Mouse (Mus musculus) CH12.LX (cell line): ENCODE data around the gene Golga4. TPM values are rescaled to one million over a fixed set of nuclear protein-coding genes. Genes with fewer than 3 reads are reported as not detected.

Source experiments
- DNase-seq: peaks from one replicate; pipeline ENCODE4 v3.0.0-alpha.2; 2013; ENCODE audit errors: extremely low read depth
- H3K27ac ChIP-seq: 2 replicates; pipeline ENCODE4 v1.5.1; 2012; ENCODE audit warnings: low read depth, mild to moderate bottlenecking, control low read depth, moderate library complexity; ENCODE audit not compliant: insufficient read depth
- H3K27me3 ChIP-seq: replicated peaks from 2 replicates; pipeline ENCODE3; 2012; ENCODE audit warnings: inconsistent platforms
- H3K36me3 ChIP-seq, 2 experiments: replicated peaks in 1 of 2; 2 replicates each; pipeline versions ENCODE3 to v1.6.1; 2012; ENCODE audit warnings: inconsistent platforms in 1 of 2, low read length in 1 of 2, mild to moderate bottlenecking in 1 of 2, mixed read lengths in 1 of 2, moderate library complexity in 1 of 2; ENCODE audit not compliant: control insufficient read depth in 1 of 2, insufficient read depth in 1 of 2
- H3K4me1 ChIP-seq, 2 experiments: 2 replicates each; pipeline ENCODE4 v1.6.1; 2012; ENCODE audit warnings: inconsistent platforms in 1 of 2, moderate library complexity in 1 of 2; ENCODE audit not compliant: insufficient read depth in 2 of 2, control insufficient read depth in 1 of 2
- H3K4me2 ChIP-seq: 2 replicates; pipeline ENCODE4 v1.6.1; 2012; ENCODE audit warnings: low read depth, mild to moderate bottlenecking, control low read depth; ENCODE audit not compliant: poor library complexity, insufficient read depth, severe bottlenecking
- H3K4me3 ChIP-seq, 3 experiments: fragments of 150-350 bp in 1 of 3; sonication (generic) in 1 of 3; replicated peaks in 1 of 3; 2 replicates each; pipeline versions ENCODE3 to v1.5.1; 2011 to 2012; ENCODE audit warnings: low read depth in 2 of 3, low read length in 2 of 3, mild to moderate bottlenecking in 2 of 3, moderate library complexity in 2 of 3, control low read depth in 1 of 3, improper control_type of control experiment in 1 of 3, inconsistent platforms in 1 of 3, mixed read lengths in 1 of 3; ENCODE audit not compliant: poor library complexity in 1 of 3
- H3K79me2 ChIP-seq: replicated peaks from 2 replicates; pipeline ENCODE4 v1.6.1; 2012; ENCODE audit warnings: mild to moderate bottlenecking, moderate library complexity; ENCODE audit not compliant: control insufficient read depth, poor library complexity, insufficient read depth, severe bottlenecking; ENCODE audit errors: extremely low read depth
- H3K9ac ChIP-seq: 2 replicates; pipeline ENCODE4 v1.6.1; 2012; ENCODE audit warnings: low read depth, mild to moderate bottlenecking, control low read depth, moderate library complexity; ENCODE audit not compliant: insufficient read depth
- H3K9me3 ChIP-seq: replicated peaks from 2 replicates; pipeline ENCODE3; 2012; ENCODE audit warnings: low read length, inconsistent platforms, mixed read lengths
- CTCF ChIP-seq, 2 experiments: IDR thresholded peaks in 1 of 2; conservative IDR thresholded peaks in 1 of 2; 2 replicates each; pipeline ENCODE4 v1.5.1; 2011 to 2012; ENCODE audit warnings: low read depth in 2 of 2, low read length in 2 of 2, improper control_type of control experiment in 1 of 2, inconsistent platforms in 1 of 2, mild to moderate bottlenecking in 1 of 2, moderate library complexity in 1 of 2
- E2F4 ChIP-seq: IDR thresholded peaks from 2 replicates; pipeline ENCODE4 v1.6.1; 2011; ENCODE audit warnings: low read depth, low read length, improper control_type of control experiment; ENCODE audit not compliant: insufficient replicate concordance
- EP300 ChIP-seq: IDR thresholded peaks from 2 replicates; pipeline ENCODE4 v1.6.1; 2011; ENCODE audit warnings: low read length, improper control_type of control experiment
- ETS1 ChIP-seq: conservative IDR thresholded peaks from 2 replicates; pipeline ENCODE4 v1.6.1; 2012; ENCODE audit warnings: low read depth, mild to moderate bottlenecking, inconsistent platforms, low read length, improper control_type of control experiment, moderate library complexity
- GABPA ChIP-seq: IDR thresholded peaks from 2 replicates; pipeline ENCODE4 v1.6.1; 2012; ENCODE audit warnings: low read depth, low read length, improper control_type of control experiment, inconsistent platforms; ENCODE audit not compliant: insufficient replicate concordance
- IRF4 ChIP-seq: IDR thresholded peaks from 2 replicates; pipeline ENCODE4 v1.6.1; 2014; ENCODE audit warnings: low read depth, mild to moderate bottlenecking, inconsistent platforms, low read length, improper control_type of control experiment
- JUND ChIP-seq: conservative IDR thresholded peaks from 2 replicates; pipeline ENCODE4 v1.6.1; 2011; ENCODE audit warnings: low read depth, low read length, improper control_type of control experiment
- MXI1 ChIP-seq: IDR thresholded peaks from 2 replicates; pipeline ENCODE4 v1.6.1; 2011; ENCODE audit warnings: mild to moderate bottlenecking, low read depth, low read length, improper control_type of control experiment
- MYC ChIP-seq: IDR thresholded peaks from 2 replicates; pipeline ENCODE4 v1.6.1; 2011; ENCODE audit warnings: low read depth, mild to moderate bottlenecking, improper control_type of control experiment, low read length
- NRF1 ChIP-seq: IDR thresholded peaks from 2 replicates; pipeline ENCODE4 v1.6.1; 2014; ENCODE audit warnings: low read depth, mild to moderate bottlenecking, inconsistent platforms, low read length, improper control_type of control experiment, moderate library complexity
- PAX5 ChIP-seq: IDR thresholded peaks from 2 replicates; pipeline ENCODE4 v1.6.1; 2012; ENCODE audit warnings: low read length, inconsistent platforms, mixed read lengths
- POLR2A ChIP-seq: IDR thresholded peaks from 2 replicates; pipeline ENCODE4 v1.6.1; 2011; ENCODE audit warnings: low read depth, mild to moderate bottlenecking, improper control_type of control experiment, low read length
- POLR2AphosphoS2 ChIP-seq: IDR thresholded peaks from 2 replicates; pipeline ENCODE4 v1.6.1; 2011; ENCODE audit warnings: low read depth, low read length, improper control_type of control experiment
- RAD21 ChIP-seq: IDR thresholded peaks from 2 replicates; pipeline ENCODE4 v1.6.1; 2011; ENCODE audit warnings: low read depth, mild to moderate bottlenecking, low read length, improper control_type of control experiment, moderate library complexity
- SIN3A ChIP-seq: IDR thresholded peaks from 2 replicates; pipeline ENCODE4 v1.6.1; 2012; ENCODE audit warnings: low read length, improper control_type of control experiment, inconsistent platforms
- SMC3 ChIP-seq: IDR thresholded peaks from 2 replicates; pipeline ENCODE4 v1.6.1; 2011; ENCODE audit warnings: low read depth, low read length, improper control_type of control experiment
- ZMIZ1 ChIP-seq: IDR thresholded peaks from 2 replicates; pipeline ENCODE4 v1.6.1; 2012; ENCODE audit warnings: low read depth, mild to moderate bottlenecking, inconsistent platforms, low read length, improper control_type of control experiment
- dilution Hi-C: fragments of 300-500 bp; cut with MboI; formaldehyde crosslinking; loops from 2 replicates; pipeline ENCODE4 v1.14.3; 2020; ENCODE audit warnings: low sequenced_read_pairs; ENCODE audit not compliant: extremely low pct_unique_long_range_greater_than_20kb, extremely low pct_ligation_motif_present
- in situ Hi-C: fragments of 300-500 bp; cut with MboI; formaldehyde crosslinking; loops from 3 replicates; pipeline ENCODE4 v1.14.3; 2019; ENCODE audit warnings: low sequenced_read_pairs, low pct_ligation_motif_present, low pct_unique_long_range_greater_than_20kb, mixed read lengths
- polyA plus RNA-seq: library from polyadenylated mRNA; unstranded; fragments of >175 nt; gene quantifications from 2 replicates; pipeline ENCODE4 v1.2.1, GENCODE M21; 2012; ENCODE audit warnings: low read depth; ENCODE audit not compliant: insufficient read length
- total RNA-seq, 2 experiments: library from RNA; depleted of rRNA; stranded (reverse); fragments of 300-350 nt in 1 of 2; fragments of >200 nt in 1 of 2; gene quantifications; 2 replicates each; pipeline ENCODE4 v1.2.3; 2012 to 2014

Gene Golga4
- total and polyA plus RNA-seq, 3 experiments = 23.7 to 37.2 (median 33.1) TPM

DNA sequence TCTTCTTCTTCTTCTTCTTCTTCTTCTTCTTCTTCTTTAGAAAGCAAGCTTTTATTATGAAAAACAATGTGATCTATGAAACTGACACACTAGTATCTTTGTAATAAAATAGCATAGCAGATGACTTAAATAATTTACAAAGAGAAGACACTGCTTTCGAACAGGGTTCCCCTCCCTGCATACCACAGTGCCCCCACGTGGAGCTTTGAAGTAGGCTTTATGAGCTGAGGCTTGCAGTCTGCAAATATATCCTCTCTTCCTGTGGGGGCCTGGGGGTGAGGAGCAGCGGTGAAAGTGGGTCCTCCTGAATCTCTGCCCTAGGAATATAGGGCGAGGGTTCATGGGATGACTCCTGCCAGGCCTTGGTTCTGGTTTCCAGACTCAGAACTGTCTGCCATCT, 64.8 kb downstream of the Golga4 start:
- Histone ChIP-seq H3K4me1 (peaks cover 0 to 10% of the 10 kb centered on the region in 2 experiments; a peak in 1 of 4 replicates), H3K79me2 (no peaks in the 10 kb centered on the region), H3K4me3 (no peak overlapping the region), H3K27ac (no peak overlapping the region), H3K4me2 (no peak overlapping the region)
- dilution Hi-C loops = no loop called here
- DNase-seq = no peak
- in situ Hi-C loops = no loop called here
- no peak for TF ChIP-seq E2F4
- peak in 1 of 2 experiments; percentile 25; a peak in 2 of 4 replicates for TF ChIP-seq CTCF (conservative IDR thresholded peaks at IDR 0.05 in 1 of 2, IDR thresholded peaks at IDR 0.05 in 1 of 2; ENCODE audit: low read depth in 2 of 2, low read length in 2 of 2)
- TF ChIP-seq, all 38 proteins: peak for 1
- Histone ChIP-seq H3K27me3 (no peaks in the 10 kb centered on the region), H3K36me3 (peaks cover 70 to 92% of the 10 kb centered on the region in 2 experiments), H3K9me3 (no peaks in the 10 kb centered on the region), H3K9ac (no peak overlapping the region)

- Histone ChIP-seq H3K9me3 (no peaks in the 10 kb centered on the region), H3K27ac (no peak overlapping the region), H3K36me3 (peaks cover 67 to 91% of the 10 kb centered on the region in 2 experiments), H3K4me3 (no peak overlapping the region), H3K9ac (no peak overlapping the region), H3K4me1 (peaks cover 0 to 10% of the 10 kb centered on the region in 2 experiments; a peak in 1 of 4 replicates), H3K27me3 (no peaks in the 10 kb centered on the region), H3K79me2 (no peaks in the 10 kb centered on the region), H3K4me2 (no peak overlapping the region)
- dilution Hi-C loops = no loop called here
- no peak for DNase-seq
- in situ Hi-C loops = no loop called here
- TF ChIP-seq POLR2AphosphoS2 (no peak), MYC (no peak), ETS1 (no peak), MXI1 (no peak), SMC3 (no peak), E2F4 (no peak), PAX5 (no peak), GABPA (no peak), IRF4 (no peak)
Observed at GRCm38 (mm10) chr9:118571701-118572100, 65.6 kb downstream of the Golga4 start.

- H3K4me1 ChIP-seq = peaks cover 0 to 10% of the 10 kb centered on the region in 2 experiments; a peak in 1 of 4 replicates
- H3K9me3 ChIP-seq = no peaks in the 10 kb centered on the region
- H3K27me3 ChIP-seq = no peaks in the 10 kb centered on the region
- no peak for DNase-seq
- no peak for TF ChIP-seq JUND
- TF ChIP-seq RAD21 = no peak
- TF ChIP-seq MYC = no peak
- no peak for TF ChIP-seq EP300
- no peak for TF ChIP-seq ZMIZ1
- no peak for TF ChIP-seq MXI1
- TF ChIP-seq POLR2A = no peak
- peak; percentile 45 for TF ChIP-seq NRF1
- no peak for TF ChIP-seq SIN3A
- TF ChIP-seq, all 38 proteins: peak for 1
- no peak overlapping the region for H3K27ac ChIP-seq
- H3K4me2 ChIP-seq = no peak overlapping the region
- dilution Hi-C loops = no loop called here
- peaks cover 69 to 92% of the 10 kb centered on the region in 2 experiments for H3K36me3 ChIP-seq
- in situ Hi-C loops = loop anchor here (25.0 kb wide), 2 partner anchors 337 to 487 kb away; partner anchors contain the start of gene Vill
- H3K79me2 ChIP-seq = no peaks in the 10 kb centered on the region
- H3K4me3 ChIP-seq = no peak overlapping the region
- H3K9ac ChIP-seq = no peak overlapping the region
Observed at GRCm38 (mm10) chr9:118574911-118575310, 68.8 kb downstream of the Golga4 start.
